Mouse (Mus musculus) small intestine, adult 2 months (tissue): ENCODE data around the gene Wwox.

Source experiments
- CTCF ChIP-seq: fragments of 200-500 bp; IDR thresholded peaks from 2 replicates; pipeline ENCODE4 v1.5.1; 2012; ENCODE audit warnings: low read depth, mild to moderate bottlenecking, control low read depth, inconsistent platforms, low read length, moderate library complexity, mixed read lengths; ENCODE audit not compliant: insufficient replicate concordance, insufficient read length; ENCODE audit errors: extremely low read depth
- POLR2A ChIP-seq: fragments of 200-500 bp; IDR thresholded peaks from 2 replicates; pipeline ENCODE4 v1.6.1; 2012; ENCODE audit warnings: low read depth, mild to moderate bottlenecking, control low read depth, inconsistent platforms, low read length, moderate library complexity

DNA sequence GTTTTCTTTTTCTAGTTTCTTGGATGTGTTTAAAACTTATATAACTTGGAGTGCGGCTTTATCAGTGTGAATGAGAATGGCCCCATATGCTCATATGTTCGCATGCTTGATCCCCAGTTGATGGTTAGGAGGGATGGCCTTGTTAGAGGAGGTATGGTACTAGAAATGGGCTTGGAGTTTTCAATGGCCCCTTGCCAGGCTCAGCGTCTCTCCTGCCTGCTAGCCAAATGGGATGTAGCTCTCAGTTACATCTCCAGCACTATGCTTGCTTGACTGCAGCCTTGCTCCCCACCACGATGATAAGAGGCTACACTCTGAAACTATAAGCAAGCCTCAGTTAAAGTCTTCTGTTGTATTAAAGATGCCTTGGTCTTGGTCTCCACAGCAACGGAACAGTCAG lies 387.5 kb downstream of the Wwox start:
- no peak for TF ChIP-seq POLR2A
- no peak for TF ChIP-seq CTCF
